Mouse (Mus musculus): ENCODE measurements around the gene Spint4.

Gene Spint4

GRCm38 (mm10) chr2:164731719-164732118 lies 33.4 kb downstream of the Spint4 start:
- CTCF ChIA-PET = no interaction called here

GRCm38 (mm10) chr2:164733259-164733658 lies 35.0 kb downstream of the Spint4 start:
- CTCF ChIA-PET = no interaction called here

DNA sequence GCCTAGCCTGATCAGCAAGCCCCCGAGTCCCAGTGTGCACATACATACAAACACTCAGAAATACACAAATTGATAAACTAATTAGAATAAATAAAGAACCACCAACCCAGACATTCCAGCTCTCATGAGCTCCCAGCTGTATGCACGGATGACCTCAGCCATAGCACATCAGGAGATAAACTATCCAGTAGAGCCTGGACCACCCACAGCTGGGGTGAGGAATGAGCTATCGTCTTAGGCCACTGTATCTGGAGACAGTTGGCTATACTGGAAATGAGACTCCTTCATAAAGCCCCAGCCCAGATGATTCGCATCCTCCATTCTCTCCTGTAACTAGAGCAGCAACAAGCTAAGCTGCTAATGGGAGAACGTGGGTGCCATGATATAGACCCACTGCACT lies 36.5 kb downstream of the Spint4 start:
- CTCF ChIA-PET = no interaction called here

GRCm38 (mm10) chr2:164735446-164735845 lies 37.1 kb downstream of the Spint4 start:
- CTCF ChIA-PET = no interaction called here

DNA sequence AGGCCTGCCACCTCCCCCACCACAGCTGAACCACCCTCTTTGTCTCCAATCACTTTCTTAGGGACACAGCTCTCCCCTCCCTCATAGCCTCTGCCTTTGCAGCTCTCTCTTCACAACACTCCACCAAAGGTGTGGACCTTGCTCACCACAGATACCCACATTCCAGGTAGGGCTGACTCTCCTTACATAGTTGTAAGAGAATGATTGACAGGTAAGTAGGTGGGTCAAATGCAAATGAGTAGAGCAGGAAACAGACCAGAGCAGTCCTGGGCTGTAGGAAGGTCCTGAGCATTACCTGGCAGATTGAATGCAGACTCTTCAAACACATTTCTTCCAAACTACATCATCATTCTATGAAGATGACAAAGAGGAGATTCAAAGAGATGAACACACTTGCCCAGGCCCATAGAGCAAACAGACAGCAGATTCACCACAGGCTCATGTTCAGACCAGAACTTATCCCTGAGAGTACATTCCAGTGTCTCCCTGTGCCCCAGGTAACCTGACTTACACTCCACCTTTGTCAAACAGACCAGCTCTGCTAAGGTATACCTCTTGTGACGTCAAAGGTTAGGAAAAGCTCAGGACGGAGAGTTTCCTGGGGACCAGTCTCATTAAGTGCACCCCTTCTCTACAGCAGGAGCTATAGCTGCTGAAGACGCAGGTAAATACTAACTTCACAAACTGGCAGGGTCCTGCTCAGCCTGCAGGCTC lies 39.2 kb downstream of the Spint4 start:
- CTCF ChIA-PET = interaction anchor here (0.5 kb wide), 1 partner anchor 31 kb away, joined by 4 read pairs; no protein-coding TSS in a partner anchor

- CTCF ChIA-PET = no interaction called here
Observed at GRCm38 (mm10) chr2:164739876-164740275, 41.6 kb downstream of the Spint4 start.

GRCm38 (mm10) chr2:164744987-164745386 lies 46.7 kb downstream of the Spint4 start:
- CTCF ChIA-PET = interaction anchor here (0.5 kb wide), 1 partner anchor 49 kb away, joined by 3 read pairs; no protein-coding TSS in a partner anchor

DNA sequence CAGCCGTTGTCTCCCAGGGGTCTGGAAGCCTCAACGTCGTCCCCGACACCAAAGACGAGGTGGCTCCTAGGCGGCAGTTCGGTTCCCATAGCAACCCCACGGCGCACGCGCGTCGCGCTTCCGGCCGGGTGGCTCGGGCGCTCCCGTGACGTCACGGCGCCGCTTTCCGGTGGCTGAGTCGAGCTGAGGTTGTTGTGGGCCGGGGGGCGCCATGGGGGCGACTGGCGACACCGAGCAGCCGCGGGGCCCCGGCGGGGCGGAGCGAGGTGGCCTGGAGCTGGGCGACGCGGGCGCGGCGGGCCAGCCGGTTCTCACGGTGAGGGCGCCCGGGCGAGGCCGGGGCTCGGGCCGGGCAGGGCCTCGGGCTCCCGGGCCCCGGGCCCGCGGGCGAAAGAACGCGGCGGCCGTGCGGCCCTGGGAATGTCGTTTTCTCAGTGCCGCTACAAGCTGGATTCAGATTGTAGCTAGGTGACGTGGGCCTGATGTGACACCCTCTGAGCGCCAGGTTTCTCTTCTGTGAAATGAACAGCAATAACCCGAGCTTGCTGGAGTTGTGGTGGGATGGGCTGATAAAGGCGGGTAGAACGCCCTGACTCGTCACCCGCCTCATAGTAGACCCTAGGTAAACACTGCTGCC lies 47.7 kb downstream of the Spint4 start, which contains the start of the genes Wfdc3 and Dnttip1:
TSS of gene Wfdc3 (minus strand) at position 89 of the 637 bp plus-strand sequence.
TSS of gene Dnttip1 (plus strand) at position 141 of the 637 bp plus-strand sequence.
- CTCF ChIA-PET = interaction anchor here (0.8 kb wide), 1 partner anchor 15 kb away, joined by 4 read pairs; no protein-coding TSS in a partner anchor

DNA sequence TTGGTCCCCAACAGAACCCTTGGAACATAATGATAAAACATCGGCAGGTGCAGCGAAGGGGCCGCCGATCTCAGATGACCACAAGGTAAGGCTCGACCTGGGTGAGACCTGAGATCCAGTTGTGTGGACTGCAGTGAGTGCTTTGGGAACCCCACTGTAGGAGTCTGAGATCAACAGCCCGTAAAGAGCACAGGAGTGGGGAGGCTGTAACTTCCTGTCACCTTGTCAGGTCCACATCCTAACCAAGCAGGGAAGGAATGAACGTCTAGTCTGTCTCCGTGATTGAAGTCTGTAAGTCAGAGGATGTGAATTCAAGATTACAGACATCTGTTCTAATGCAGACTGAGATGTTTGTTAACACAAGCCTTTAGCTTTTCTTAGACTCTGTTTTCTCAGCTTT lies 48.4 kb downstream of the Spint4 start:
- CTCF ChIA-PET = interaction anchor here (0.8 kb wide), 1 partner anchor 15 kb away, joined by 4 read pairs; no protein-coding TSS in a partner anchor

DNA sequence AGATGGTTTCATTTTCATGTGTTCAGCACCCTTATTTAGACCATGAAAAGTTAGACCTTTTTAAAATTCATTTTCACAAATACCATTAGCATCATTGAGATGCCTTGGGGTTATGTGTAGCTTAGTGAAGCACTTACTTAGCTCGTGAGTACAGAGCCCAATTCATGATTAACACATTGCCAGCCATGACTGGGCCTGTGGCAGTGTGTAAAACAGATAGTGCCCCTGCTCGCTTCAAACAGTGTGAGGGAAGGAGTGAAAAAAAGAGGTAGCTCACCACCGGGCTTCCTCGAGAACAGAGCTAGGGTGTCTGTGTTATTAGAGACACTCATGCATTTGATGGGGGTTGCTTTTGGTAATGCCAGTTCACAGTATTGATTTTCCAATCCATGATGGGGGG lies 49.9 kb downstream of the Spint4 start:
- CTCF ChIA-PET = no interaction called here

DNA sequence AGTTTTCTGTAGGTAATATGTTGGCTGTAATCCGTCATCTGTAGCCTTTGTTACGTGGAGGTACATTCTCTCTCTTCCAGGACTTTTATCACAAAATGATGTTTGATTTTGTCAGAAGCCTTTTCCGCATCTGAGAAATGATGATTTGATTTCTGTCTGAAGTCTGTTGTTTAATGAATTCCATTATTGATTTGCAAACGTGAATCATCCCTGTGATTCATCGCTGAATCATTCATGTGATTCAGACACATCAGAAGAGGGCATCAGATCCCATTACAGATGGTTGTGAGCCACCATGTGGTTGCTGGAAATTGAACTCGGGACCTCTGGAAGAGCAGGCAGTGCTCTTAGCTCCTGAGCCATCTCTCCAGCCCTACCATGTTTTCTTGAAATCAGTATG lies 50.7 kb downstream of the Spint4 start:
- CTCF ChIA-PET = no interaction called here

All from spleen, embryonic (tissue).